Mouse (Mus musculus): Measurements from ENCODE around the gene Galnt17. TPM values are rescaled to one million over a fixed set of nuclear protein-coding genes. Genes with fewer than 3 reads are reported as not detected.
A peak's percentile ranks its signal among the peaks of the same experiment; 100 is the strongest.

The Galnt17 gene
- total RNA-seq, 2 experiments from 2014 or later = 4.0 to 4.2 TPM

DNA sequence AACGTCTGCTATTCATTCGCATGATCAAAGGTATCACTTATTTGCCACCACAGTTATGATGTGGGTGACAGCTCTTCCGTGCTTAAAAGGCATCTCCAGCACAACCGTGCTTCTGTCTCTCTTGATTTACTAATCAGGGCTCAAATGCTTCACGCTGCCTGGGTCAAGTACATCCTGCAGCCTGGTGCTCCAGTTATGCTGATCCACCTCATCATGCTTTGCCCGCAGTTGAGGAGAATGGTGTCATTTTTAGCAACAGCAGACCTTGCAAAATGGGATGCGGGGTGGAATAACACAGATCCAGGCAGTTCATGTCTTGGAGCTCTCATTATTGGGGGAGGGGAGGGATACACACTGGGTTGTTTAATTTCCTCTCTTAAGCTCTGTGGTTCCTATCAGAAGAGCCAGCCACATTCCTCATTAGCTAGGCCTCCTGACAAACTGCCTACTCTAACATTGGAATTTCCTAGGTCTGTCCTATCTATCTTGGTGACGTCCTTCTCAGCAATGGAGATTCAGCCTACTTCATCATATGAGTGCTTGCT is 187.9 kb downstream of the Galnt17 start:
- no peak for DNase-seq

DNA sequence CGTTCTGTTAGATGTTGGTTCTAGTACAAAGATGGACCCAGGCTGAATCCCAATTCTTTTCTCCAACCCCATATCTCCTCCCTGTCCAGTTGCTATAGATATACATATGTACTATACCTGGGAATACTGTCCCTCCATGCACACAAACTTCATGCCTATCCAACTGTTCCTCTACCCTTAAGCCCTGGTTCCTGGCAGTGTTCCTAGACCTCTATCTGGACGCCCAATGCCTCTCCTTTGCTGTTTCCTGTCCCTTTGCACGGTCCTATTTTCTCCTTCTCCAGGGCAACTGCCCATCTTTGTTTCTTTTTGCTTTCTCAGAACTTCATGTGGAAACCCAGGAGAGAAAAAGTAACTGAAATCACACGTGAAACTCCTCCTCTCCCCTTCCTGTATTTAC is 188.4 kb downstream of the Galnt17 start:
- no peak for DNase-seq

DNA sequence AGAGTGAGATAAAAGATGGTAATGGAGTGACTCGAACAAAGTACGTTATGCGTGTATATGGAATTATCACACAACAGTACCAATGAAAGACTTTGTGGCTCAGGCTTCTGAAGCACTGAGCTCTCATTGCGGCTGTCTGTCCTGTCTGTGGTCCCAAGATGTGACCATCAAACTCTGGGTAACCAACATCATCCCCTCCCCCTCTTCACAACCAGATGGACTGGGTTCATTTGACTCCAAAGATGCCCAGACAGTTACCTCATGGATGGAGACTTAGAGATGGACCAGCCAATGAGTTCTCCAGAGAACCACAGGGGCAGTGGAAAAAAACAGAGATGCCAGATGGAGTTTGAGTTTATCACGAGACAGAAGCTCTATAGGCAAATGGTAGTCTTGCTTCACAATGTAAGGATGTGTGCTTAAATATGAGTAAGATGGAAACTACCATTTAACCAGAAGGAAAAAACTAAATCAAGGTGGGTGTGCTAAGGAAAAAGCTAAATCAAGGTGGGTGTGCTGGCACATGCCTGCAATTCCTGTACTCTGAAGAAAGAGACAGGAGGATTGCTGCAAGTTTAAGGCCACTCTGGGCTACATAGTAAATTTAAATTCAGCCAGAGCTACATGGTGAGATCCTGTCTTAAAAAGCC is 190.8 kb downstream of the Galnt17 start:
- no peak for DNase-seq

DNA sequence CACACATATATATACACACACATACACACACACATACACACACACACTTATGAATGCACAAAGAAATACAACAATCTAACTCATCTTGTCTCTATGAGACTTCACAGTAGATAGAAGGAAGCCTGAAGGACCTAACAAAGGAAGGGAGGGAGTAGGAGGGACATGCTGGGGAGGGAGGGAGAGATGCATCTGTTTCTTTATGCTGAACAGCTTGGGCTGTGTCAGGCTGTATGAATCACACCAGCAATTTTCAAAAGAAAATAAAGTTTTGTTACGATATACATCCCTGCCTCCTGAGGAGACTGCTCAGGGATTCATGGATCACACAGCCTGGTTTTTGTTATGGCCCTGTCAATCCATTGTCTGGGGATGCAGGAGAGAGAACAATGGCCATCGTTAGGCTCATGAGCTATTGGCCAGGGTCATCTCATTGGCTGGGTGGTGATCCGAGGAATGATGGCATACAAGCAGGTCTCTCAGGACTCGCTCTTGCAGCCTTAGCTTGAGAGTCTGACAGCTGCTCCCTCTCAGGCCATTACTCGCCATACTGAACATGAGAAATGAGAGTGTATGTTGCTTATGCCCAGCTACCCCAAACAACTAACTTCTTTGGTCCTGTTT is 194.3 kb downstream of the Galnt17 start:
- no peak for DNase-seq

DNA sequence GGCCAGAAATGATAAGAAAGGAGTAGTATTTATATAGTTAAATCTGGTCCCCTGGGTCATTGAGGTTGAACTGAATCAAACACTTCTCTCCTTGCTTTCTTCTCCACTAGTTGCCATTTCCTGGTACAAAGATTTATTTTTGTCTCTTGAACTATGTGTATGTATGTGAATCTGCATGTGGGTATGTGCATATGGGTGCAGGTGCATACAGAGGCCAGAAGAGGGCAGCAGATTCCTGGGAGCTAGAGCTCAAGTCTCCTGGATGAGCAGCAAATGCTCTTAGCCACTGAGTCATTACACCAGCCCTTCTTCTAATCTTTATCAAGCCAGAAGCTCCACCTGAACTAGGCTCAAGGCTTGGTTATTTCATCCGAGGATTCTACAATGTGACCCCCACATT is 201.1 kb downstream of the Galnt17 start:
- no peak for DNase-seq

DNA sequence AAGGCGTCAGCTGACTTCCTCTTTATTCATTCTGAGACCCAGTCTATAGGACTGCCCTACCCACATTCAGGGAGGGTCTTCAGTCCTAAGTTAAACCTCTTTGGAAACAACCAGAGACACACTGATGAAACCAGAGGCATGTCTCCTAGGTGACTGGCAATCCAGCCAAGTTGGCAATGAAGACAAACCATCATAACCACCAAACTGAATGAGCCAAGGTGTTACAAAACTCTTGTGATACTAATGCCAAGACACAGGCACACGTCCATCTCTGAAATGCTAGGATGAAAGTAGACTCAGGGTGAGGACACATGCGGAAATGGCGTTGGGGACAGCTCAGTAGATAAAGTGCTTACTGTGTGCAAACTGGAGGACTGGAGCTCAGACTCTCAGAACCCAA is 211.5 kb downstream of the Galnt17 start:
- no peak for DNase-seq

DNA sequence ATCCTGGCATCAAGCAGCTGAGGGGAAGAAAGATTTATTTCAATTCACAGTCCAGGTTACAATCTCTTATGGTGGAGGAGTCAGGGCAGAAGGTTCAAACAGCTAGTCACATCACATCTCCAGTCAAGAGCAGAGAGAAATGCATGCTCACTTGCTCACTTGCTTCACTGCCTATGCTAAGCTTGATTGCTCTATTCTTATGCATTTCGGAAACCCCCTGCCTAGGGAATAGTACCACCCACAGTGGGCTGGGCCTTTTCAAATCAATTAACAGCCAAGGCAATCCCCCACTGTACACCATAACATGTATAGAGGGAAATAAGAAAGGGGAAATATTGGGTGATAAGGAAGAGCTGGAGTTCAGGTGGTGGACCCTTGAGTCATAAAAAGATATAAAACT is 212.7 kb downstream of the Galnt17 start:
- no peak for DNase-seq

DNA sequence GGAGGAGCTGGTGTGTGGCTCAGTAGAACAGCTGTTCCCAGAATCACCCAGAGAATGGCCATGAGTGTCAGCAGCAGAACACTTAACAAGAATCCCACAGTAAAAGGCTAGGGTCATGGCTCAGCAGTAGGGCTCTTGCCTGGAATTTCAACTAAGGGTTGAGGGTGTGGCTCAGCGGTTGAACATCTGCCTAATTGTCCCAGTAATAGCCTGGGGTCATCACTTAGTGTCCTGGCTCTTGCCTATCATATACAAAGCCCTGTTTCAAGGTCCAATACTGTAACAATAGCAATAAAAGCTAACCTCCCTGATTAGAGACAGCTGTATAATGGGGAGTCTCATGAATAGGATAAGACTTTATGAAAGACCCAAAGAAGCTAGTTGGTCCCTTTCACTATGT is 213.5 kb downstream of the Galnt17 start:
- DNase-seq = no peak

DNA sequence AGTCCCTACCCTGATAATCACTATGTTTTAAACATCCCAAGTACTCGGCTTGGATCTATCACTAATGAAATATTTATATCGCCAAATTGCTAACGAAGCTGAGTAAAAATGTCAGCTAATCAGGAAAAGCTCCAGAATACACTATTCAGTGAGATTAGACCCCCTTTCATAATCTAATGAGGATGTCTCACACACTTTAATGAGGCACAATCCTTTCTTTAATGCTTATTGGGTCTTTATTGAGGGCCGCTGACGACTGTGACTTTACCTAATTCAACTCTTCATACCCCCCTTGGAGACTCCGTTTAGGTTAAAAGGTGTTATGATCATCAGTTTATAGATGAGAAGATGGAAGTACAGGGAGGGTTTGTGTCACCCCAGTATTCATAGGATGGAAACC is 214.2 kb downstream of the Galnt17 start:
- DNase-seq = no peak

DNA sequence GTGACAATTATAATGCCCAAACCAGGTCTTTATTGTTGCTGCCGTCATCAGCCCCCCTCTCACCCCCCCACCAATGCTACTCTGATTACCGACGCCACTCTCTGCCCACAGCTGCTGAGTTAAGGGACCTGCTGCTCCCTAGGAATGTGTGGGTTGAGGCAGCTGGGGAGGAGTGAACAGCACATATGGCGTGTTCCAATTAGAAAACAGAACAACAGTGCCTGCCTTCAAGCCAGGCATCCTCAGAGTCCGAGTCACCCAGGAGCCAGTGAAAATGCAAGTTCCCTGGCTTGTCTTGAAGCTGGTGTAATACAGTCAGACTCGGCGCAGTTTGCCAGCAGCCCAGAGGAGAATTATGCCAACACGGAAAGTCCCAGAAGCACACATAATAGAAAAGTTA is 218.4 kb downstream of the Galnt17 start:
- no peak for DNase-seq

DNA sequence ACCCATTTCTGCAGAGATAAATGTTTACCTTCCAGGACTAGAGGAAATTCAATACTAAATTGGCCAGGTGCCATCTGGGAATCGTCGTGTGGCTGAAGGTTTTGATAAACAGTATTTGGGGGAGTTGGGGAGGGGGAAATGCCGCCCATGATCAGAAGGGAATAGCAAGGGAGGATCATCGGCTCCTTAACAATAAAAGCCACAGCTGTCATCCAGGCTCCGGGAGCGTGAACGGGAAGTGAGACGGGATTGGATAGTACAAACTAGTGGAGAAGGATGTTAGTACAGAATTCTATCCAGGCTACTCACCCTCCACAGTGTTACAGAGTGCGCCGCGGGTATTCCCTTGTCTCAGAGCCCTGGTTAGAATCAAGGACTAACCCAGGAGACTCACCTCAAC is 219.4 kb downstream of the Galnt17 start:
- DNase-seq = no peak

DNA sequence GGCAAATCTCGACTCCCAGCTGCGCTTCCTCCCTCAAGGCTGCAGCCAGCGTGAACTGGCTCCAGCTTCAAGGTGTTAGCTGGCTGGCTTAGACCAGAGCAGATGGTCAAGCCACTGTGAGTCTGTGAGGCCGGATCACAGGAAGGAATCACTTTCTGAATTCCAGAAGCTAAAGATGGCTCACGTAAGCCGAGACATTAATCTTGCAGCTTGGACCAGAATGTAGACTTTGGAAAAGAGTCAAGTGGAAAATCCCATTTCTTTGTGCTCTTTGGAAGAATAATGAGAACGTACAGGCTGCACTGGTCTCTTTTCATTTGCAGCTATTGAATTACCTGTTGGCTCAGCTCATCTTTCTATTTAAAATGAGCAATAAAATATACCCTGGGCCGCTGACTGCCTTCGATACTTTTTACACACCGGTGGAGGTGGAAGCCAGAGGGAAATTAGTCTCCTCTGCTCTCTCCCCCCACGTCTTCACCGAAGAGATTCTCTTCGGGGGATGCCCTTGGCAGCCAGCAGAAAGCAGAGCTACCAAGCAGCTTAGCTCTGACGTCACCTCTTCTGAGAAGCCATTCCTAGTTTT is 225.1 kb downstream of the Galnt17 start:
- DNase-seq = peak in 1 of 2 experiments; percentile 19

DNA sequence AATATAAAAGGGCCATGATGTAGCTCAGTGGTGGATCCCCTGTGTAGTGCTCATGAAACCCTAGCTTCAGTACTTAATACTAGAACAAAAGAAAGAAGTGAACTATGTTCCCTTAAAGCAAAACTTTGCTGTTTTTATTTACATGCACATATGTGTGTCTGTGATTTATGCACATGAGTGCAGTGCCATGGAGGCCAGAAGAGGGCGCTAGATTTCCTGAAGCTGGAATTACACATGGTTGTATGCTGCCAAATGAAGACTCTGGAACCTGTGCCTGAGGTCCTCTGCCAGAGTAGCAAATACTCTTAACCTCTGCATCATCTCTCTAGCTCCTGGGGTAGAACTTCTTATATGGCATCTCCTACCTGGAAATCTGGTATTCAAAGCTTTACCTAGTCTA is 230.6 kb downstream of the Galnt17 start:
- DNase-seq = no peak

DNA sequence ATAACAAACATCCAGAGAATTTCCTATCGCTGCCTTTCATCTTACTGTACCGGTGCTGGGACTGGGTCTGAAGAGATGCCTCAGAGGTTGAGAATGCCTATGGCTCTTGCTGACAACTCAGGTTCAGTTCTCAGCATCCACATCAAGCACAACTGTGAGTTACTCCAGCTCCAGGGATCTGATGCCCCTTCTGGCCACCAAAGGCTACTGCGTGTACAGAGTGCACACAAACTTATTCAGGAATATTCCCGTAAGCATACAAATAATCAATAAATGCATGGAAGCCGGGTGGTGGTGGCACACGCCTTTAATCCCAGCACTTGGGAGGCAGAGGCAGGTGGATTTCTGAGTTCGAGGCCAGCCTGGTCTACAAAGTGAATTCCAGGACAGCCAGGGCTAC is 232.5 kb downstream of the Galnt17 start:
- DNase-seq = no peak

DNA sequence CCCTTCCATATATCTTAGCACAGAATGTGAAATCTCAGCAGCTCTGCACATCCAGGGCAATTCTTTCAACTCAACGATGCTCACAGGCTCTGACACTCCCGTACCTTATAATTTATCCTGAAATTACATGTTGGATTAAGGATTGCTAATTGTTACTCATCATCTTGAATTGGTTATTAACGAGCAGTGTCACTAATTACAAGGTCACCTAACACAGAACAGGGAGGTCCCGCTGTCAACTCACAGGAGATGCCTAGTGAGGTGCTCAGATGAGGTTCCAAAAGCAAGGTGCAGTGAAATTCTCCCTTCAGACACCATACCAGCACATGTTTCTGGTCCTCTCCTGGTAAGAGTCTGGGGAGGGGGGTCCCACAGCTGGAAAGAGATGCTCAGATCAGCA is 234.0 kb downstream of the Galnt17 start:
- no peak for DNase-seq

DNA sequence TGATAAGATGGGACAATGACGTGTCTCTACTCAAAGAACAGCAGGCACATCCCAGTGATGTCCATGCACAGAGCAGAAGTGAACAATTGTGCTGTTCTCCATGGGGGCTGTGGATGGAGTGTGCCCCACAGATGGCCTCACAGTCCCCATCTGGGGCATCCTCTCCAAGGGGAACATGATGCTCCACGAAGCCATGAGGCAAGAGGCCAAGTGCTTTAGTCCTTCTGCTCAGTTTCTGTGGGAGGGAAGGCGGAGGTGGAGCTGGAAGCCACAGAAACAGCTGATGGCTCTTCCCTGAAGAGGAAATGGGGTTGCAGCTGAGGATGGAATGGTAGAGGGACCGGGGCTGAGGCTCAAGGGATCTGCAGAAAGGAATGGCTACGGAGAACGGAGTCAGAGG is 243.1 kb downstream of the Galnt17 start:
- DNase-seq = no peak

DNA sequence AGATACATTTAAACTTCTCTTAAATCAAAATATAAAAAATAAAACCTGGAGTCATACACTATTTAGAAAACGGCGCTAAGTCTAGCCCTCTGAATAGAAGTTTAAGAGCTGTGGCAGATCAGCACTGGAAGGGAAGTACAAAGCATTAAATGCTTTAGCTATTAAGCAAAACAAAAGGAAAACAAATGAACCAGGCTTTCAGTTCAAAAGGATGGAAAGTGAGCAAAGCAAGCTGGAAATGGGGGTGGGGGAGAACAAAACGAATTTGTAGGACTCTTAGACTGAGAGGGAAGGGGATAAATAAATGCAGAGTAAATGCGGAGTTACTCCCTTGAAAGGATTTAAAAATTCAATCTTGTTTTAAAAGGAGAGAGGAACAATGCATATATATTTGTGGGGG is 259.8 kb downstream of the Galnt17 start:
- no peak for DNase-seq

DNA sequence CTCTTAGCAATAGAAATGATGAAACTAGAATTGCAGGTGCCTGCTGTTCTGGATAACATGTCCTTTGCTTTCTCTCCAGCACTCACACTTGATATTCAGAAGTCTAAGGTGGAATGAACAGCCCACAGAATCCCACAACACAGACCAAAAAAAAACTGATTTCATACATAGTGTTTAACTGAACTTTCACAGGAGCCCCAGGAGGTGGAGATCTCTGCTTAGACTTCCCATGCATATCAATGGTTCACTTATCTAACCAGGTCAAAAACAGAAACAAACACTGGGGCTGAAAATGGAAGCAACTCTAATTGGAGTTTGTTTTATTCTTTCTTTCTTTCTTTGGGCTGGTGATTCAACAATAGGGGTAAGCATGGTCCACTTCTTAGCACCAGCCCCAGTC is 265.2 kb downstream of the Galnt17 start:
- DNase-seq = no peak

DNA sequence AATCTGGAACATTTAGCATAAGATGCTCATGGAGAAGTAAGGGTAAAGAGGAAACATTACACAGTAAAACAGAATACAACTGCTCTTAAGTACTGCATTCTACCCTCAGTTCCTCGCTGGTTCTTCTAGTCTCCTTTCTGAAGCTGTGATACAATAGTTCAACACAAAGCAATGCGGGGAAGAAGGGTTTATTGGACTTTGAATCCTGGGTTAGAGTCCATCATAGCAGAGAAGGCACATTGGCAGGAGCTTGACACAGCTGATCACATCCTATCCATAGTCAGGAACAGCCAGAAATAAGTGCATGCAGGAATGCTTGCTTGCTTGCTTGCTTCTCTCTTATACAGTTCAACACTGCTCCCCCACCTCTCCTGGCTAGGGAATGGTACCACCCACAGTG is 267.9 kb downstream of the Galnt17 start:
- DNase-seq = no peak

DNA sequence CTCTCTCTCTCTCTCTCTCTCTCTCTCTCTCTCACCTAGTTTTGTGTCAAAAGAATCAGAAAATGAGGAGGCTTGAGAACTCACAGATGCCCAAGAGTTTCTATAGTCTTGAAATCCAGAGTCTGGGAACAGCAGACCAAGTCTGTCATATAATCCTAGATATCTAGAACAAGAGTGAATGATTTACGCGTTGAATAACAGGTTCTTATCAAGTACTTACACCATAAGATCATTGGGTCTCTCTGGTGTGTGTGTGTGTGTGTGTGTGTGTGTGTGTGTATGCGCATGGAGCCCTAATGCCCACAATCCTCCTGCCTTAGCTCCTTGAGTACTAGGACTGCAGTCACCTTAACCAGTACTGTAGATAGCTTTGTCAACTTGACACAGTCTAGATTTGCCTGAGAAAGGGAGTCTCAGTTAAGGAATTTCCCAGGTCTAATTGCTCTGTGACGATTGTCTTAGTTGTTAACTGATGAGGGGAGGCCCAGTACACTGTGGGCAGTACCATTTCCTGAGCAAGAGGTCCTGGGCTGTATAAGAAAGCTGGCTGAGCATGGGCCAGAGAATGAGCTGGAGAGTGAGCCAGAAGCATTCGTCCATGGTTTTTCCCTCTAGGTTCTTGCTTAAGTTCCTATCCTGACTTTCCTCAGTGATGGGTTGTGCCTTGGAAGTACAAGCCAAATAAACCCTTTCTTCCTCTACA is 268.5 kb downstream of the Galnt17 start:
- DNase-seq = no peak

DNA sequence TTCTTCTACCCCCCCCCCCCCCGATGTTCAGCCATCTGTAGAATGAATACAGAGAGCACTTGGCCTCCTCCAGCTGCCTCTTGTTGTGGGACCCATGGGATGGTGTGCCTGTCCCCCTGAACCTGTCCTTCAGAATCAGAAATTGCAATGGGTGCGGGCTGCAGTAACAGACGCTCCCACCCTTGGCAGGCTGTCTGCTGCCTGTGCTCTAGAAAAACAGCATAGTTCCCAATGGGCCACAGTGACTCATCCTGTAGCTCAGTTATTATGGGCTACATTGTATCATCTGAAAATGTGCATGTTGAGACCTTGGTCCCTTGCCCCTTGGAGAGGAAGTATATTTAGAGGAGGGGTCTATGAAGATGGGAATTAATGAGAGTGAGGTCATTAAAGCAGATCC is 283.8 kb downstream of the Galnt17 start:
- no peak for DNase-seq

DNA sequence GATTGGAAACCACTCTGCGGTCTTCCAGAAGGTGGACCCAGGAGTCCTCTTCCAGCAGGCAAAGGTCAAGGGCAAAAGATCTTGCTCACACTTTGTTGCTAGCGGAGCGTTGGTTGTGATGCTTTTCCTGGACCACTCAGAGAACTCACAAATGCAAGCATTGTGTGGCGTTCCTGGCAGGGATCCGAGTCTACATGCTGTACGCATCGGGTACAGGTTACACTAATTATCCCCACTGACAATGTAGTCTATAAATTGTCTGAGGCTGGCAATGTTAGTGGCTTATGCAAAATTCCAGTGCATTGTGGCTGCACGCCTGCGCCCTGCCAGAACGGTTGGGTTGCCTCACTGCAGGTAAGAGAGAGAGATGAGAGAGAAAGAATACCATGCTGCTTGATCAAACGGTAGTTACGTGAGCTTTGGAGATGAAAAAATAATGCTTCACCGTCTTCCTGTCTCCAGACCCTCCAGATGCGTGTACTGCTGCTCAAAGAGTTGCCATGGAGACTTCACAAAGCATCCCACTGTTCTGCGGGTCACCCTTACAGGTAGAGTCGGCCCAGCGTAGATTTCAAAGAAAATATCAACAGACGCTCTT is 285.8 kb downstream of the Galnt17 start:
- DNase-seq = no peak

DNA sequence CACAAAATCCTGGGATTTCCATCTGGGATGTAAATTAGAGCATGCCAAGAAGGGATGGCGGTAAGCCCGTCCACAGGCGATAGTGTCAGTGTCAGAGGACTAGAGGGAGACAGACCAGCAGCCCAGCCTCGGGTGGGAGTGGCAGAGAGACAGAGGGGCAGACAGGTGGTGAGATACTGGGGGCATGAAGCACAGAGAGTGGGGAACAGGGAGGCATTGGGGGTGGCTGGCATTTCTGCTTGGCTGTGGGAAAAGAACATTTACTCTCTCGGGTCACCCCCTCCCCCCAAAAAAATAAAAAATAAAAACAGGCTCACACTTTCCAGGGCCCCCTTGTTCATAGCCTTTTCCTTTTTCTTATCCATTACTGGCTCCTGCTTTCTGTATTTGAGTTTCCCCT is 287.4 kb downstream of the Galnt17 start:
- no peak for DNase-seq
